Mouse (Mus musculus) Muller cell, postnatal 12 days (primary cell): ENCODE measurements around the gene Hopx.

Source experiments
- DNase-seq: peaks from one replicate; pipeline ENCODE4 v3.0.0-alpha.2; 2015; ENCODE audit errors: inconsistent ontology term

Hopx gene

GRCm38 (mm10) chr5:77114817-77115731, at the start of gene Hopx:
Hopx (minus strand) TSS chr5:77115121.
- peak; percentile 97 for DNase-seq

- DNase-seq: no peak
These were observed 48.7 kb upstream of the Hopx start for GRCm38 (mm10) chr5:77163597-77163996.

GRCm38 (mm10) chr5:77162566-77162965, 47.6 kb upstream of the Hopx start:
- no peak for DNase-seq

GRCm38 (mm10) chr5:77157777-77158540, 43.0 kb upstream of the Hopx start:
- DNase-seq: no peak

GRCm38 (mm10) chr5:77156938-77157337, 42.0 kb upstream of the Hopx start:
- DNase-seq: peak; percentile 50

- DNase-seq: no peak
These were observed 40.6 kb upstream of the Hopx start for GRCm38 (mm10) chr5:77155526-77155925.

- peak; percentile 52 for DNase-seq
These were observed 39.9 kb upstream of the Hopx start for GRCm38 (mm10) chr5:77154812-77155211.

GRCm38 (mm10) chr5:77151738-77152137, 36.8 kb upstream of the Hopx start:
- DNase-seq: no peak

- no peak for DNase-seq
These were observed 36.2 kb upstream of the Hopx start for GRCm38 (mm10) chr5:77151075-77151474.

- no peak for DNase-seq
These were observed 33.2 kb upstream of the Hopx start for GRCm38 (mm10) chr5:77148021-77148621.

- peak; percentile 82 for DNase-seq
These were observed 31.7 kb upstream of the Hopx start for GRCm38 (mm10) chr5:77146459-77147170.

- DNase-seq: no peak
These were observed 29.7 kb upstream of the Hopx start for GRCm38 (mm10) chr5:77144647-77145046.

GRCm38 (mm10) chr5:77143076-77143475, 28.2 kb upstream of the Hopx start:
- no peak for DNase-seq

GRCm38 (mm10) chr5:77141336-77141735, 26.4 kb upstream of the Hopx start:
- DNase-seq: no peak

- DNase-seq: no peak
These were observed 25.9 kb upstream of the Hopx start for GRCm38 (mm10) chr5:77140861-77141260.

GRCm38 (mm10) chr5:77140108-77140507, 25.2 kb upstream of the Hopx start:
- DNase-seq: no peak

GRCm38 (mm10) chr5:77137701-77138265, 22.9 kb upstream of the Hopx start:
- peak; percentile 91 for DNase-seq

GRCm38 (mm10) chr5:77136684-77137224, 21.8 kb upstream of the Hopx start:
- DNase-seq: no peak

GRCm38 (mm10) chr5:77134961-77135360, 20.0 kb upstream of the Hopx start:
- DNase-seq: no peak

- DNase-seq: no peak
These were observed 19.5 kb upstream of the Hopx start for GRCm38 (mm10) chr5:77134465-77134864.

GRCm38 (mm10) chr5:77133960-77134359, 19.0 kb upstream of the Hopx start:
- DNase-seq: no peak
